Mouse (Mus musculus): ENCODE data around the gene Lhfpl2. TPM values are rescaled to one million over a fixed set of nuclear protein-coding genes. Genes with fewer than 3 reads are reported as not detected.

The Lhfpl2 gene
- polyA plus RNA-seq, 1 experiment from 2014 or later: 19.7 TPM

GRCm38 (mm10) chr13:94070927-94071326 is 13.3 kb downstream of the Lhfpl2 start:
- WGBS: 90% methylated on average over 3 of the region's 3 CpGs
- Histone ChIP-seq H3K27me3 (ENCODE audit: insufficient read depth, poor library complexity, severe bottlenecking) (peaks cover 96% of the 10 kb centered on the region), H3K27ac (no peak overlapping the region), H3K4me3 (no peak overlapping the region), H3K4me1 (replicated peaks) (peaks cover 65% of the 10 kb centered on the region), H3K36me3 (no peaks in the 10 kb centered on the region; the same call in 1 of the 2 replicates), H3K9me3 (no peaks in the 10 kb centered on the region)
- DNase-seq (ENCODE audit: low spot score): no peak

- Histone ChIP-seq H3K27ac (no peak overlapping the region), H3K9me3 (no peaks in the 10 kb centered on the region), H3K4me1 (replicated peaks) (peaks cover 73% of the 10 kb centered on the region), H3K36me3 (no peaks in the 10 kb centered on the region; the same call in 1 of the 2 replicates), H3K4me3 (no peak overlapping the region), H3K27me3 (ENCODE audit: insufficient read depth, poor library complexity, severe bottlenecking) (peaks cover 83% of the 10 kb centered on the region)
- WGBS: 77% methylated on average over 9 of the region's 9 CpGs
- DNase-seq (ENCODE audit: low spot score): no peak
These were observed 15.6 kb downstream of the Lhfpl2 start for GRCm38 (mm10) chr13:94073046-94073715.

GRCm38 (mm10) chr13:94073716-94074115 is 16.1 kb downstream of the Lhfpl2 start:
- Histone ChIP-seq H3K9me3 (no peaks in the 10 kb centered on the region), H3K4me1 (replicated peaks) (peaks cover 67% of the 10 kb centered on the region), H3K36me3 (no peaks in the 10 kb centered on the region; the same call in 1 of the 2 replicates), H3K4me3 (no peak overlapping the region), H3K27me3 (ENCODE audit: insufficient read depth, poor library complexity, severe bottlenecking) (peaks cover 83% of the 10 kb centered on the region), H3K27ac (0 out of 2 replicates have a peak overlapping the region, but pooled peaks have one; percentile 18)
- 74% methylated on average over 5 of the region's 5 CpGs for WGBS
- DNase-seq (ENCODE audit: low spot score): no peak

- Histone ChIP-seq H3K9me3 (no peaks in the 10 kb centered on the region), H3K36me3 (no peaks in the 10 kb centered on the region; the same call in 1 of the 2 replicates), H3K4me3 (no peak overlapping the region), H3K27ac (no peak overlapping the region), H3K4me1 (replicated peaks) (peaks cover 53% of the 10 kb centered on the region), H3K27me3 (ENCODE audit: insufficient read depth, poor library complexity, severe bottlenecking) (peaks cover 84% of the 10 kb centered on the region)
- DNase-seq (ENCODE audit: low spot score): no peak
- 94% methylated on average over 1 of the region's 1 CpGs for WGBS
These were observed 17.6 kb downstream of the Lhfpl2 start for GRCm38 (mm10) chr13:94075181-94075580.

GRCm38 (mm10) chr13:94077136-94078018 is 19.8 kb downstream of the Lhfpl2 start:
- Histone ChIP-seq H3K27ac (peak overlapping the region; percentile 62), H3K27me3 (ENCODE audit: insufficient read depth, poor library complexity, severe bottlenecking) (peaks cover 66% of the 10 kb centered on the region), H3K4me1 (replicated peaks) (peaks cover 43% of the 10 kb centered on the region), H3K9me3 (no peaks in the 10 kb centered on the region), H3K4me3 (no peak overlapping the region), H3K36me3 (no peaks in the 10 kb centered on the region)
- WGBS: 48% methylated on average over 14 of the region's 14 CpGs
- DNase-seq (ENCODE audit: low spot score): no peak

- H3K27me3 ChIP-seq (ENCODE audit: insufficient read depth, poor library complexity, severe bottlenecking): peaks cover 21% of the 10 kb centered on the region
- DNase-seq (ENCODE audit: low spot score): no peak
- H3K9me3 ChIP-seq: no peaks in the 10 kb centered on the region
- no peak overlapping the region for H3K4me3 ChIP-seq
- no peak overlapping the region for H3K27ac ChIP-seq
- H3K36me3 ChIP-seq: 0 out of 2 replicates have a peak, but pooled peaks cover 4% of the 10 kb centered on the region
- no peaks in the 10 kb centered on the region; the same call in 1 of the 2 replicates for H3K4me1 ChIP-seq (replicated peaks)
- 58% methylated on average over 8 of the region's 8 CpGs for WGBS
These were observed 25.6 kb downstream of the Lhfpl2 start for GRCm38 (mm10) chr13:94083196-94083595.

GRCm38 (mm10) chr13:94084220-94085126 is 26.9 kb downstream of the Lhfpl2 start:
- Histone ChIP-seq H3K9me3 (no peaks in the 10 kb centered on the region), H3K36me3 (0 out of 2 replicates have a peak, but pooled peaks cover 4% of the 10 kb centered on the region), H3K4me1 (replicated peaks) (peaks cover 8% of the 10 kb centered on the region), H3K4me3 (no peak overlapping the region), H3K27me3 (ENCODE audit: insufficient read depth, poor library complexity, severe bottlenecking) (peaks cover 8% of the 10 kb centered on the region; the same call in 1 of the 2 replicates), H3K27ac (no peak overlapping the region)
- no peak for DNase-seq (ENCODE audit: low spot score)
- 84% methylated on average over 15 of the region's 15 CpGs for WGBS

GRCm38 (mm10) chr13:94086090-94086808 is 28.7 kb downstream of the Lhfpl2 start:
- no peak overlapping the region for H3K4me3 ChIP-seq
- H3K9me3 ChIP-seq: no peaks in the 10 kb centered on the region
- 93% methylated on average over 12 of the region's 12 CpGs for WGBS
- peaks cover 26% of the 10 kb centered on the region for H3K4me1 ChIP-seq (replicated peaks)
- 0 out of 2 replicates have a peak, but pooled peaks cover 4% of the 10 kb centered on the region for H3K36me3 ChIP-seq
- no peak for DNase-seq (ENCODE audit: low spot score)
- 0 out of 2 replicates have a peak, but pooled peaks cover 3% of the 10 kb centered on the region for H3K27me3 ChIP-seq (ENCODE audit: insufficient read depth, poor library complexity, severe bottlenecking)
- H3K27ac ChIP-seq: no peak overlapping the region

- H3K27ac ChIP-seq: no peak overlapping the region
- H3K36me3 ChIP-seq: 0 out of 2 replicates have a peak, but pooled peaks cover 4% of the 10 kb centered on the region
- peaks cover 34% of the 10 kb centered on the region for H3K4me1 ChIP-seq (replicated peaks)
- 88% methylated on average over 9 of the region's 9 CpGs for WGBS
- H3K9me3 ChIP-seq: no peaks in the 10 kb centered on the region
- no peak for DNase-seq (ENCODE audit: low spot score)
- H3K27me3 ChIP-seq (ENCODE audit: insufficient read depth, poor library complexity, severe bottlenecking): no peaks in the 10 kb centered on the region
- H3K4me3 ChIP-seq: no peak overlapping the region
These were observed 29.5 kb downstream of the Lhfpl2 start for GRCm38 (mm10) chr13:94087061-94087460.

GRCm38 (mm10) chr13:94088788-94089187 is 31.2 kb downstream of the Lhfpl2 start:
- Histone ChIP-seq H3K36me3 (0 out of 2 replicates have a peak, but pooled peaks cover 4% of the 10 kb centered on the region), H3K27ac (no peak overlapping the region), H3K9me3 (no peaks in the 10 kb centered on the region), H3K27me3 (ENCODE audit: insufficient read depth, poor library complexity, severe bottlenecking) (peaks cover 7% of the 10 kb centered on the region; the same call in 1 of the 2 replicates), H3K4me3 (no peak overlapping the region), H3K4me1 (replicated peaks) (peaks cover 39% of the 10 kb centered on the region)
- no peak for DNase-seq (ENCODE audit: low spot score)
- WGBS: 87% methylated on average over 9 of the region's 9 CpGs

- Histone ChIP-seq H3K9me3 (no peaks in the 10 kb centered on the region), H3K4me1 (replicated peaks) (peaks cover 39% of the 10 kb centered on the region), H3K27ac (no peak overlapping the region), H3K27me3 (ENCODE audit: insufficient read depth, poor library complexity, severe bottlenecking) (peaks cover 7% of the 10 kb centered on the region; the same call in 1 of the 2 replicates), H3K36me3 (0 out of 2 replicates have a peak, but pooled peaks cover 4% of the 10 kb centered on the region), H3K4me3 (no peak overlapping the region)
- WGBS: 43% methylated on average over 9 of the region's 9 CpGs
- peak; percentile 37 for DNase-seq (ENCODE audit: low spot score)
These were observed 31.7 kb downstream of the Lhfpl2 start for GRCm38 (mm10) chr13:94089286-94089685.
